Mouse (Mus musculus): ENCODE data around the gene Lamb2. TPM values are rescaled to one million over a fixed set of nuclear protein-coding genes. Genes with fewer than 3 reads are reported as not detected.
A peak's percentile ranks its signal among the peaks of the same experiment; 100 is the strongest.

The Lamb2 gene
- polyA plus RNA-seq, 2 experiments: 4.3 to 8.3 TPM

DNA sequence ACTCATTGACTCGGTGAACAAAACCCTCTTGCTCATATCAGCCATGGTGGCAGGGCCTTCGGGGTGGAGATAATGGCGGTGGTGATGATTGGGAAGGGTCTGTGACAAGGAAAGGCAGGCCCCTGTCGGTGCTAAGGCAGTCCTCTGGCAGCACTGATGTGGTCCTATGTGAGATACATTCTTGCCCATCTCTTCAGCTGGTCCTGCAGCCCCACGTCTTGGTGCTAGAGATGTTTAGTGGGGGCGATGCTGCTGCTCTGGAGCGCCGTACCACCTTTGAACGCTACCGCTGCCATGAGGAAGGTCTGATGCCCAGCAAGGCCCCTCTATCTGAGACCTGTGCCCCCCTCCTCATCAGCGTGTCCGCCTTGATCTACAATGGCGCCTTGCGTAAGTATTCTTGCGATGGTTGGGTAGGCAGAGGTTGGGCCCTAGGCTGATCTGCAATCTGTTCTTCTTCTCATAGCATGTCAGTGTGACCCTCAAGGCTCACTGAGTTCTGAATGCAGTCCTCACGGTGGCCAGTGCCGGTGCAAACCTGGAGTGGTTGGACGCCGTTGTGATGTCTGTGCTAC lies 5.9 kb downstream of the Lamb2 start:
- 80% methylated on average over 19 of the region's 19 CpGs for WGBS (ENCODE audit: insufficient replicate concordance)
- no peaks in the 10 kb centered on the region for H3K9me3 ChIP-seq (ENCODE audit: control insufficient read depth, low read length)
- H3K36me3 ChIP-seq (replicated peaks; ENCODE audit: control insufficient read depth, insufficient read depth, low read depth): no peaks in the 10 kb centered on the region
- H3K9ac ChIP-seq (replicated peaks): no peak overlapping the region
- peaks cover 0 to 2% of the 10 kb centered on the region in 2 experiments; a peak in 1 of 4 replicates for H3K4me1 ChIP-seq (replicated peaks; ENCODE audit: control insufficient read depth in 2 of 2, insufficient read depth in 2 of 2, low read length in 1 of 2)
- TF ChIP-seq EP300 (IDR thresholded peaks at IDR 0.05; ENCODE audit: low read depth) (no peak), CTCF (IDR thresholded peaks at IDR 0.05; ENCODE audit: low read depth) (no peak)
- no peaks in the 10 kb centered on the region for H3K27me3 ChIP-seq (ENCODE audit: control insufficient read depth, insufficient read depth, low read length)
- H3K27ac ChIP-seq: no peak overlapping the region
- H3K4me2 ChIP-seq (ENCODE audit: low read depth): no peak overlapping the region
- H3K4me3 ChIP-seq (ENCODE audit: insufficient read depth in 1 of 2, low read depth in 2 of 2, low read length in 2 of 2): no peak overlapping the region
- ATAC-seq (ENCODE audit: insufficient read depth) (no peak), DNase-seq (ENCODE audit: low read depth in 3 of 3, low spot score in 3 of 3) (no peak)

DNA sequence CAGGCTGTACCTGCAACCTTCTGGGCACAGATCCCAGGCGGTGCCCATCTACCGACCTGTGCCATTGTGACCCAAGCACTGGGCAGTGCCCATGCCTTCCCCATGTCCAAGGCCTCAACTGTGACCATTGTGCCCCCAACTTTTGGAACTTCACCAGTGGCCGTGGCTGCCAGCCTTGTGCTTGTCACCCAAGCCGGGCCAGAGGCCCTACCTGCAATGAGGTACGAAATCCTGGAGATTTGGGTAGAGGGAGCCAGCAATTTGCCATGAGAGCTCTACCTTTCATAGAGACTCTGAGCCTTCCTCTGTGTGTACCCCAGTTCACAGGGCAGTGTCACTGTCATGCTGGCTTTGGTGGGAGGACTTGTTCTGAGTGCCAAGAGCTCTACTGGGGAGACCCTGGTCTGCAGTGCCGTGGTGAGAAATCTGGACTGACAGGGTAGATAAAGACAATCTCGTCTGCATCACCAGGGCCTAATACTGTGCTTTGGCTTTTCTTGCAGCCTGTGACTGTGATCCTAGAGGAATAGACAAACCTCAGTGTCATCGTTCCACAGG lies 7.5 kb downstream of the Lamb2 start:
- Histone ChIP-seq H3K9ac (replicated peaks) (no peak overlapping the region), H3K9me3 (ENCODE audit: control insufficient read depth, low read length) (no peaks in the 10 kb centered on the region), H3K27ac (no peak overlapping the region), H3K36me3 (replicated peaks; ENCODE audit: control insufficient read depth, insufficient read depth, low read depth) (no peaks in the 10 kb centered on the region), H3K4me3 (ENCODE audit: insufficient read depth in 1 of 2, low read depth in 2 of 2, low read length in 2 of 2) (no peak overlapping the region), H3K4me1 (replicated peaks; ENCODE audit: control insufficient read depth in 2 of 2, insufficient read depth in 2 of 2, low read length in 1 of 2) (peaks cover 4% of the 10 kb centered on the region in 2 experiments), H3K4me2 (ENCODE audit: low read depth) (no peak overlapping the region), H3K27me3 (ENCODE audit: control insufficient read depth, insufficient read depth, low read length) (no peaks in the 10 kb centered on the region)
- no peak for ATAC-seq (ENCODE audit: insufficient read depth)
- WGBS (ENCODE audit: insufficient replicate concordance): 70% methylated on average over 8 of the region's 8 CpGs
- TF ChIP-seq EP300 (IDR thresholded peaks at IDR 0.05; ENCODE audit: low read depth) (no peak), CTCF (IDR thresholded peaks at IDR 0.05; ENCODE audit: low read depth) (no peak)
- DNase-seq (ENCODE audit: low read depth in 3 of 3, low spot score in 3 of 3): no peak

DNA sequence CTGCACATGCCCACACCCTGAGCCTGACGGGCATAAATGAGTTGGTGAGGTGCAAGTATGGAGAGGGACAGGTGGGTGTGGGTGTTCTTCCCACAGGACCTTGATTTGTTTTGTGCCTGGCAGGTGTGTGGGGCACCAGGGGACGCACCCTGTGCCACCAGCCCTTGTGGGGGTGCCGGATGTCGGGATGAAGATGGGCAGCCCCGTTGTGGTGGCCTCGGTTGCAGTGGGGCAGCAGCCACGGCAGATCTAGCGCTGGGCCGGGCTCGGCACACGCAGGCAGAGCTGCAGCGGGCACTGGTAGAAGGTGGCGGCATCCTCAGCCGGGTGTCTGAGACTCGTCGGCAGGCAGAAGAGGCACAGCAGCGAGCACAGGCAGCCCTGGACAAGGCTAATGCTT lies 8.9 kb downstream of the Lamb2 start:
- no peak overlapping the region for H3K9ac ChIP-seq (replicated peaks)
- H3K27ac ChIP-seq: no peak overlapping the region
- no peaks in the 10 kb centered on the region for H3K27me3 ChIP-seq (ENCODE audit: control insufficient read depth, insufficient read depth, low read length)
- DNase-seq (ENCODE audit: low read depth in 3 of 3, low spot score in 3 of 3) (no peak), ATAC-seq (ENCODE audit: insufficient read depth) (no peak)
- no peak overlapping the region for H3K4me3 ChIP-seq (ENCODE audit: insufficient read depth in 1 of 2, low read depth in 2 of 2, low read length in 2 of 2)
- no peak overlapping the region for H3K4me2 ChIP-seq (ENCODE audit: low read depth)
- WGBS (ENCODE audit: insufficient replicate concordance): 84% methylated on average over 17 of the region's 17 CpGs
- TF ChIP-seq EP300 (IDR thresholded peaks at IDR 0.05; ENCODE audit: low read depth) (no peak), CTCF (IDR thresholded peaks at IDR 0.05; ENCODE audit: low read depth) (no peak)
- H3K4me1 ChIP-seq (replicated peaks; ENCODE audit: control insufficient read depth in 2 of 2, insufficient read depth in 2 of 2, low read length in 1 of 2): peaks cover 7 to 8% of the 10 kb centered on the region in 2 experiments
- H3K36me3 ChIP-seq (replicated peaks; ENCODE audit: control insufficient read depth, insufficient read depth, low read depth): peaks cover 11% of the 10 kb centered on the region
- no peaks in the 10 kb centered on the region for H3K9me3 ChIP-seq (ENCODE audit: control insufficient read depth, low read length)

DNA sequence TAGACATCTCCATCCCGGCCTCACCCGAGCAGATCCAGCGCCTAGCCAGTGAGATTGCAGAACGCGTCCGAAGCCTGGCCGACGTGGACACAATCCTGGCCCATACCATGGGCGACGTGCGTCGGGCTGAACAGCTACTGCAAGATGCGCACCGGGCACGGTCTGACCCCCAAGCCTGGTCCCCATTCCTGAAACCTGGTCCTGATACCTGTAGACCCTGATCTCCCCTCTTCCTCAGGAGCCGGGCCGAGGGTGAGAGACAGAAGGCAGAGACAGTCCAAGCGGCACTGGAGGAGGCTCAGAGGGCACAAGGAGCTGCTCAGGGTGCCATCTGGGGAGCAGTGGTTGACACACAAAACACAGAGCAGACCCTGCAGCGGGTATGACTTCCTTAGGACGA lies 9.7 kb downstream of the Lamb2 start:
- 88% methylated on average over 20 of the region's 20 CpGs for WGBS (ENCODE audit: insufficient replicate concordance)
- Histone ChIP-seq H3K4me2 (ENCODE audit: low read depth) (no peak overlapping the region), H3K9me3 (ENCODE audit: control insufficient read depth, low read length) (no peaks in the 10 kb centered on the region), H3K27me3 (ENCODE audit: control insufficient read depth, insufficient read depth, low read length) (no peaks in the 10 kb centered on the region), H3K9ac (replicated peaks) (no peak overlapping the region), H3K4me3 (ENCODE audit: insufficient read depth in 1 of 2, low read depth in 2 of 2, low read length in 2 of 2) (no peak overlapping the region), H3K4me1 (replicated peaks; ENCODE audit: control insufficient read depth in 2 of 2, insufficient read depth in 2 of 2, low read length in 1 of 2) (peaks cover 7 to 8% of the 10 kb centered on the region in 2 experiments), H3K27ac (no peak overlapping the region), H3K36me3 (replicated peaks; ENCODE audit: control insufficient read depth, insufficient read depth, low read depth) (peaks cover 19% of the 10 kb centered on the region)
- no peak for DNase-seq (ENCODE audit: low read depth in 3 of 3, low spot score in 3 of 3)
- no peak for TF ChIP-seq EP300 (IDR thresholded peaks at IDR 0.05; ENCODE audit: low read depth)
- no peak for TF ChIP-seq CTCF (IDR thresholded peaks at IDR 0.05; ENCODE audit: low read depth)
- no peak for ATAC-seq (ENCODE audit: insufficient read depth)

DNA sequence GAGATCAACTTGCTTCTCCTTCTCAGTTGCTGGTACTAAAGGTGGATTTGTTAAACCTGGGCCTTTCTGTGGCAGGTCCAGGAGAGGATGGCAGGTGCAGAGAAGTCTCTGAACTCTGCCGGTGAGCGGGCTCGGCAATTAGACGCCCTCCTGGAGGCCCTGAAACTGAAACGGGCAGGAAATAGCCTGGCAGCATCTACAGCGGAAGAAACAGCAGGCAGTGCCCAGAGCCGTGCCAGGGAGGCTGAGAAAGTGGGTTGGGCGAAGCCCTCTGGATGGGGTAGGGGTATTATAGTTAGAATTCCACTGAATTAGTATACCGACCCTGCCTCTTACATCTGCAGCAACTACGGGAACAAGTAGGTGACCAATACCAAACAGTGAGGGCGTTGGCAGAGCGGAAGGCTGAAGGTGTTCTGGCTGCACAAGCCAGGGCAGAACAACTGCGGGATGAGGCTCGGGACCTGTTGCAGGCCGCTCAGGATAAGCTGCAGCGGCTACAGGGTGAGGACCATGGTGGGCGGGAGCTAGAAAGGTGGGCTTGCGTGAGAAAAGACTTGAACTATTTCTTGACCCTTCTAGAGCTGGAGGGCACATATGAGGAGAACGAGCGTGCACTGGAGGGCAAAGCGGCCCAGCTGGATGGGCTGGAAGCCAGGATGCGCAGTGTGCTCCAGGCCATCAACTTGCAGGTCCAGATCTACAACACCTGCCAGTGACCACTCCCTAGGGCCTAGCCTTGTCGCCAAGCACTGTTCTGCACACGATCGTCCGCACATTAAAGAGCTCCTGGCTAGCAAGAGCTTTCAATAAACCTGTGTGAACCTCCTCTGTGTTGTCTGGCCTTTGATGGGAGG lies 10.4 kb downstream of the Lamb2 start:
- no peaks in the 10 kb centered on the region for H3K9me3 ChIP-seq (ENCODE audit: control insufficient read depth, low read length)
- H3K9ac ChIP-seq (replicated peaks): peak overlapping the region; percentile 86
- no peak for ATAC-seq (ENCODE audit: insufficient read depth)
- no peak for DNase-seq (ENCODE audit: low read depth in 3 of 3, low spot score in 3 of 3)
- H3K4me1 ChIP-seq (replicated peaks; ENCODE audit: control insufficient read depth in 2 of 2, insufficient read depth in 2 of 2, low read length in 1 of 2): peaks cover 7 to 8% of the 10 kb centered on the region in 2 experiments
- 67% methylated on average over 26 of the region's 26 CpGs for WGBS (ENCODE audit: insufficient replicate concordance)
- peaks cover 26% of the 10 kb centered on the region for H3K36me3 ChIP-seq (replicated peaks; ENCODE audit: control insufficient read depth, insufficient read depth, low read depth)
- peak overlapping the region; percentile 77 to 82 for H3K4me3 ChIP-seq (ENCODE audit: insufficient read depth in 1 of 2, low read depth in 2 of 2, low read length in 2 of 2)
- peak overlapping the region; percentile 82 for H3K27ac ChIP-seq
- H3K4me2 ChIP-seq (ENCODE audit: low read depth): peak overlapping the region; percentile 90
- H3K27me3 ChIP-seq (ENCODE audit: control insufficient read depth, insufficient read depth, low read length): no peaks in the 10 kb centered on the region
- no peak for TF ChIP-seq EP300 (IDR thresholded peaks at IDR 0.05; ENCODE audit: low read depth)
- TF ChIP-seq CTCF (IDR thresholded peaks at IDR 0.05; ENCODE audit: low read depth): no peak
